Mouse (Mus musculus) frontal cortex, adult 2 months (tissue): Measurements from ENCODE around the gene Fut1. TPM values are rescaled to one million over a fixed set of nuclear protein-coding genes. Genes with fewer than 3 reads are reported as not detected.

Source experiments
- DNase-seq, 2 experiments: peaks; one replicate each; pipeline ENCODE4 v3.0.0; 2022; ENCODE audit warnings: low spot score in 1 of 2; ENCODE audit errors: extremely low spot score in 1 of 2
- polyA plus RNA-seq: library from polyadenylated mRNA; depleted of rRNA; stranded (reverse); fragments of >200 nt; gene quantifications from 2 replicates; pipeline ENCODE4 v1.2.3, GENCODE M21; 2012; rRNA removed

Fut1 gene
- polyA plus RNA-seq = 0.08 TPM in 2 replicates

- peak in 1 of 2 experiments; percentile 28 for DNase-seq
These were observed at the start of gene Fut1 for GRCm38 (mm10) chr7:45617042-45617695. Fut1 (plus strand) TSS chr7:45617289.

- DNase-seq = peak; percentile 86 to 89
These were observed 49.1 kb upstream of the Fut1 start for GRCm38 (mm10) chr7:45567780-45568516.

- DNase-seq = no peak
These were observed 48.3 kb upstream of the Fut1 start for GRCm38 (mm10) chr7:45568601-45569473.

GRCm38 (mm10) chr7:45570103-45570741, 46.9 kb upstream of the Fut1 start, which contains the start of gene Bcat2:
Bcat2 (plus strand) TSS chr7:45570153.
- peak in 1 of 2 experiments; percentile 66 for DNase-seq

- no peak for DNase-seq
These were observed 45.1 kb upstream of the Fut1 start for GRCm38 (mm10) chr7:45571966-45572365.

GRCm38 (mm10) chr7:45573954-45574353, 43.1 kb upstream of the Fut1 start:
- DNase-seq = no peak

GRCm38 (mm10) chr7:45574472-45575379, 42.4 kb upstream of the Fut1 start:
- DNase-seq = no peak

GRCm38 (mm10) chr7:45585923-45586322, 31.2 kb upstream of the Fut1 start:
- DNase-seq = no peak

- DNase-seq = no peak
These were observed 29.2 kb upstream of the Fut1 start for GRCm38 (mm10) chr7:45587631-45588592.

GRCm38 (mm10) chr7:45589173-45589572, 27.9 kb upstream of the Fut1 start:
- peak; percentile 98 to 99 for DNase-seq

- no peak for DNase-seq
These were observed 27.2 kb upstream of the Fut1 start for GRCm38 (mm10) chr7:45589898-45590297.

- peak in 1 of 2 experiments; percentile 24 for DNase-seq
These were observed 26.2 kb upstream of the Fut1 start for GRCm38 (mm10) chr7:45590874-45591273.

GRCm38 (mm10) chr7:45591880-45592279, 25.2 kb upstream of the Fut1 start:
- DNase-seq = no peak

GRCm38 (mm10) chr7:45593118-45593815, 23.8 kb upstream of the Fut1 start:
- DNase-seq = peak in 1 of 2 experiments; percentile 85

- no peak for DNase-seq
These were observed 21.9 kb upstream of the Fut1 start for GRCm38 (mm10) chr7:45595176-45595575.

- DNase-seq = no peak
These were observed 21.0 kb upstream of the Fut1 start for GRCm38 (mm10) chr7:45596107-45596506.

GRCm38 (mm10) chr7:45597013-45597412, 20.1 kb upstream of the Fut1 start:
- DNase-seq = no peak

- no peak for DNase-seq
These were observed 19.6 kb upstream of the Fut1 start for GRCm38 (mm10) chr7:45597527-45597926.
